Mouse (Mus musculus): ENCODE measurements around the gene Rap2a. TPM values are rescaled to one million over a fixed set of nuclear protein-coding genes. Genes with fewer than 3 reads are reported as not detected.

The Rap2a gene
- polyA plus RNA-seq, 1 experiment from 2014 or later = 11.8 TPM

GRCm38 (mm10) chr14:120504423-120504822 is 26.2 kb downstream of the Rap2a start:
- ATAC-seq (ENCODE audit: insufficient number of reproducible peaks, low FRiP score, low TSS enrichment, low read depth) (no peak), DNase-seq (ENCODE audit: low spot score) (no peak)
- no peaks in the 10 kb centered on the region for H3K4me1 ChIP-seq (ENCODE audit: control insufficient read depth, insufficient read depth, low read length)
- no peak overlapping the region for H3K27ac ChIP-seq (replicated peaks; ENCODE audit: low read depth, low read length)
- no peaks in the 10 kb centered on the region for H3K36me3 ChIP-seq (ENCODE audit: control insufficient read depth, insufficient read depth, low read length)
- H3K9me3 ChIP-seq (ENCODE audit: control insufficient read depth, low read length) = no peaks in the 10 kb centered on the region
- H3K9ac ChIP-seq (ENCODE audit: low read length) = no peak overlapping the region
- no peak overlapping the region for H3K4me2 ChIP-seq (ENCODE audit: low read depth, severe bottlenecking)
- H3K4me3 ChIP-seq (ENCODE audit: low read depth, low read length) = no peak overlapping the region
- WGBS = 81% methylated on average over 12 of the region's 12 CpGs
- no peaks in the 10 kb centered on the region for H3K27me3 ChIP-seq (ENCODE audit: control insufficient read depth, insufficient read depth, low read length)

- H3K4me1 ChIP-seq (ENCODE audit: control insufficient read depth, insufficient read depth, low read length) = no peaks in the 10 kb centered on the region
- no peak overlapping the region for H3K27ac ChIP-seq (replicated peaks; ENCODE audit: low read depth, low read length)
- H3K4me2 ChIP-seq (ENCODE audit: low read depth, severe bottlenecking) = no peak overlapping the region
- no peaks in the 10 kb centered on the region for H3K36me3 ChIP-seq (ENCODE audit: control insufficient read depth, insufficient read depth, low read length)
- WGBS = 95% methylated on average over 18 of the region's 18 CpGs
- H3K9me3 ChIP-seq (ENCODE audit: control insufficient read depth, low read length) = no peaks in the 10 kb centered on the region
- no peak for DNase-seq (ENCODE audit: low spot score)
- ATAC-seq (ENCODE audit: insufficient number of reproducible peaks, low FRiP score, low TSS enrichment, low read depth) = no peak
- H3K9ac ChIP-seq (ENCODE audit: low read length) = no peak overlapping the region
- H3K4me3 ChIP-seq (ENCODE audit: low read depth, low read length) = no peak overlapping the region
- no peaks in the 10 kb centered on the region for H3K27me3 ChIP-seq (ENCODE audit: control insufficient read depth, insufficient read depth, low read length)
These were observed 26.8 kb downstream of the Rap2a start for GRCm38 (mm10) chr14:120504928-120505461.

- no peak overlapping the region for H3K4me3 ChIP-seq (ENCODE audit: low read depth, low read length)
- no peaks in the 10 kb centered on the region for H3K27me3 ChIP-seq (ENCODE audit: control insufficient read depth, insufficient read depth, low read length)
- H3K27ac ChIP-seq (replicated peaks; ENCODE audit: low read depth, low read length) = no peak overlapping the region
- 93% methylated on average over 6 of the region's 6 CpGs for WGBS
- H3K4me2 ChIP-seq (ENCODE audit: low read depth, severe bottlenecking) = no peak overlapping the region
- no peak for DNase-seq (ENCODE audit: low spot score)
- H3K9me3 ChIP-seq (ENCODE audit: control insufficient read depth, low read length) = no peaks in the 10 kb centered on the region
- ATAC-seq (ENCODE audit: insufficient number of reproducible peaks, low FRiP score, low TSS enrichment, low read depth) = no peak
- H3K36me3 ChIP-seq (ENCODE audit: control insufficient read depth, insufficient read depth, low read length) = no peaks in the 10 kb centered on the region
- H3K9ac ChIP-seq (ENCODE audit: low read length) = no peak overlapping the region
- no peaks in the 10 kb centered on the region for H3K4me1 ChIP-seq (ENCODE audit: control insufficient read depth, insufficient read depth, low read length)
These were observed 27.7 kb downstream of the Rap2a start for GRCm38 (mm10) chr14:120505918-120506317.

GRCm38 (mm10) chr14:120507516-120507915 is 29.3 kb downstream of the Rap2a start:
- DNase-seq (ENCODE audit: low spot score) (no peak), ATAC-seq (ENCODE audit: insufficient number of reproducible peaks, low FRiP score, low TSS enrichment, low read depth) (no peak)
- Histone ChIP-seq H3K4me3 (ENCODE audit: low read depth, low read length) (no peak overlapping the region), H3K4me2 (ENCODE audit: low read depth, severe bottlenecking) (no peak overlapping the region), H3K9me3 (ENCODE audit: control insufficient read depth, low read length) (no peaks in the 10 kb centered on the region), H3K4me1 (ENCODE audit: control insufficient read depth, insufficient read depth, low read length) (no peaks in the 10 kb centered on the region), H3K27me3 (ENCODE audit: control insufficient read depth, insufficient read depth, low read length) (no peaks in the 10 kb centered on the region), H3K36me3 (ENCODE audit: control insufficient read depth, insufficient read depth, low read length) (no peaks in the 10 kb centered on the region), H3K9ac (ENCODE audit: low read length) (no peak overlapping the region), H3K27ac (replicated peaks; ENCODE audit: low read depth, low read length) (no peak overlapping the region)
- WGBS = 85% methylated on average over 12 of the region's 12 CpGs

GRCm38 (mm10) chr14:120508566-120509365 is 30.5 kb downstream of the Rap2a start:
- no peak for DNase-seq (ENCODE audit: low spot score)
- H3K4me1 ChIP-seq (ENCODE audit: control insufficient read depth, insufficient read depth, low read length) = no peaks in the 10 kb centered on the region

GRCm38 (mm10) chr14:120509366-120509640 is 31.1 kb downstream of the Rap2a start:
- Histone ChIP-seq H3K9me3 (ENCODE audit: control insufficient read depth, low read length) (no peaks in the 10 kb centered on the region), H3K4me1 (ENCODE audit: control insufficient read depth, insufficient read depth, low read length) (no peaks in the 10 kb centered on the region), H3K9ac (ENCODE audit: low read length) (no peak overlapping the region), H3K36me3 (ENCODE audit: control insufficient read depth, insufficient read depth, low read length) (no peaks in the 10 kb centered on the region), H3K4me2 (ENCODE audit: low read depth, severe bottlenecking) (no peak overlapping the region), H3K4me3 (ENCODE audit: low read depth, low read length) (no peak overlapping the region), H3K27ac (replicated peaks; ENCODE audit: low read depth, low read length) (no peak overlapping the region), H3K27me3 (ENCODE audit: control insufficient read depth, insufficient read depth, low read length) (no peaks in the 10 kb centered on the region)
- 83% methylated on average over 5 of the region's 5 CpGs for WGBS
- no peak for DNase-seq (ENCODE audit: low spot score)
- ATAC-seq (ENCODE audit: insufficient number of reproducible peaks, low FRiP score, low TSS enrichment, low read depth) = no peak

More at GRCm38 (mm10) chr14:120508566-120509365, 30.5 kb downstream of the Rap2a start:
- no peak overlapping the region for H3K9ac ChIP-seq (ENCODE audit: low read length)
- H3K4me3 ChIP-seq (ENCODE audit: low read depth, low read length) = no peak overlapping the region
- no peaks in the 10 kb centered on the region for H3K27me3 ChIP-seq (ENCODE audit: control insufficient read depth, insufficient read depth, low read length)
- WGBS = 88% methylated on average over 16 of the region's 16 CpGs
- H3K9me3 ChIP-seq (ENCODE audit: control insufficient read depth, low read length) = no peaks in the 10 kb centered on the region
- no peaks in the 10 kb centered on the region for H3K36me3 ChIP-seq (ENCODE audit: control insufficient read depth, insufficient read depth, low read length)
- H3K4me2 ChIP-seq (ENCODE audit: low read depth, severe bottlenecking) = no peak overlapping the region
- no peak for ATAC-seq (ENCODE audit: insufficient number of reproducible peaks, low FRiP score, low TSS enrichment, low read depth)
- no peak overlapping the region for H3K27ac ChIP-seq (replicated peaks; ENCODE audit: low read depth, low read length)

GRCm38 (mm10) chr14:120511821-120512220 is 33.6 kb downstream of the Rap2a start:
- no peak for DNase-seq (ENCODE audit: low spot score)
- H3K4me3 ChIP-seq (ENCODE audit: low read depth, low read length) = no peak overlapping the region
- no peak for ATAC-seq (ENCODE audit: insufficient number of reproducible peaks, low FRiP score, low TSS enrichment, low read depth)
- H3K9ac ChIP-seq (ENCODE audit: low read length) = no peak overlapping the region
- no peak overlapping the region for H3K27ac ChIP-seq (replicated peaks; ENCODE audit: low read depth, low read length)
- no peak overlapping the region for H3K4me2 ChIP-seq (ENCODE audit: low read depth, severe bottlenecking)
- H3K4me1 ChIP-seq (ENCODE audit: control insufficient read depth, insufficient read depth, low read length) = no peaks in the 10 kb centered on the region
- WGBS = 78% methylated on average over 5 of the region's 5 CpGs
- no peaks in the 10 kb centered on the region for H3K27me3 ChIP-seq (ENCODE audit: control insufficient read depth, insufficient read depth, low read length)
- no peaks in the 10 kb centered on the region for H3K9me3 ChIP-seq (ENCODE audit: control insufficient read depth, low read length)
- no peaks in the 10 kb centered on the region for H3K36me3 ChIP-seq (ENCODE audit: control insufficient read depth, insufficient read depth, low read length)

- Histone ChIP-seq H3K36me3 (ENCODE audit: control insufficient read depth, insufficient read depth, low read length) (no peaks in the 10 kb centered on the region), H3K4me1 (ENCODE audit: control insufficient read depth, insufficient read depth, low read length) (no peaks in the 10 kb centered on the region), H3K9ac (ENCODE audit: low read length) (no peak overlapping the region), H3K27me3 (ENCODE audit: control insufficient read depth, insufficient read depth, low read length) (no peaks in the 10 kb centered on the region), H3K9me3 (ENCODE audit: control insufficient read depth, low read length) (no peaks in the 10 kb centered on the region), H3K4me3 (ENCODE audit: low read depth, low read length) (no peak overlapping the region), H3K27ac (replicated peaks; ENCODE audit: low read depth, low read length) (no peak overlapping the region), H3K4me2 (ENCODE audit: low read depth, severe bottlenecking) (no peak overlapping the region)
- DNase-seq (ENCODE audit: low spot score) = no peak
- no peak for ATAC-seq (ENCODE audit: insufficient number of reproducible peaks, low FRiP score, low TSS enrichment, low read depth)
- WGBS = 64% methylated on average over 4 of the region's 4 CpGs
These were observed 36.6 kb downstream of the Rap2a start for GRCm38 (mm10) chr14:120514821-120515271.

Measured in limb, embryonic 11.5 days (tissue).